Mouse (Mus musculus) inflammation-experienced regulatory T-cells (primary cell): ENCODE results near the gene Arsj. TPM values are rescaled to one million over a fixed set of nuclear protein-coding genes. Genes with fewer than 3 reads are reported as not detected.

ENCODE experiments used
- polyA plus RNA-seq, 2 experiments: library from polyadenylated mRNA; unstranded; fragments of 100-300 nt; shearing (Covaris generic); gene quantifications; one replicate each; pipeline ENCODE4 v1.2.1; 2017

The Arsj gene
- polyA plus RNA-seq = under 1 TPM in 1 of 2 experiments, not detected in 1; 0.31 TPM

DNA sequence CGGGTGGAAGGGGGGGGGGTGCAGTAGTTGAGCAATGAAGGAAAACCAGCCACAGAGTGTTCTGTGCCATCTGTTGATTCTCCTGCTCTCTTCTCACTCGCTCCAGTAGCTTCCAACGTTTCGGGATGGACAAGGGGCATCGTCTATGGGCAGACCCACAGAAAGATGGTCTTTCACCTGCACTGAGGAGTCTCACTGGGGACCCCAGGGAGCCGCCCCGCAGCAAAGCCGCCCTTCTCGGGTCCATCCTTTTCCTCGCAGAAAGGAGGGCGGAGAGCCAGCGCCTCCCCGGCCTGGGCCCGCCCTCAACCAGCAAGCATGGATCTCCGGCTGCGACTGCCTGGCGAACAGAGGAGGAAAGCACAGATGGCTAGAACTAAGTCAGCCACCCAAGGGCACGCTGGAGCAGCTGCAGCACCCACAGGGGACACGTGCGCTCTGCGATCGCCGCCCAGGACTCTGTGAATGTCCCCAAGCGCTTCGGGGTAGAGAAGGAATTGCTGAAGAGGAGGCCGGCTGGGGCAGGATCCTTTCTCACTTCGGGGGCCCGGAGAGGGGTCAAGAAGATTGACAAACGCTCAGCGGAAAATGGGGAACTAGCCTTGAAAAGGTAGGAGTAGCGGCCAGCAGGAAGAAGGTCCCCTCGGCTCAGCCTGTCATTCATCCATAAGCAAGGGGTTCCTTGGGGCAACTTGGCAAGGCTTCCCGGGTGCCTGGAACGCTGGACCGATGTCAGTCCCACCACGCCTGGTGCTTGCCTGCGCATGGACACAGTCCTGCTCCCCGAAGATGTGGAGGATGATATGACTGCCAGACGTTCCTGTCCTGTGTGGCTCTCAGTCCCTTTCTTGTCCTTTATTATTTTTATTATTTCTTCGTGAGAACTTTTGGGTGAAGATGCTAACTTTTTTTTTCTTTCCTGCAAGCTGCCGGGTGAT, at the start of gene Arsj:
Gene Arsj, plus strand, starts transcription at position 117 of the 938 bp plus-strand sequence.

Other genes with a start within 250 kb of the Arsj start
- 100 to 1,000 TPM; 122 to 184 TPM for gene Camk2d, start 232.6 kb downstream of the Arsj start, polyA plus RNA-seq